Mouse (Mus musculus): ENCODE data around the gene Tmub2.

Tmub2 gene

GRCm38 (mm10) chr11:102308104-102308503 lies 23.4 kb downstream of the Tmub2 start:
- no peak for DNase-seq (ENCODE audit: low spot score)

GRCm38 (mm10) chr11:102308979-102309378 lies 24.2 kb downstream of the Tmub2 start:
- DNase-seq (ENCODE audit: low spot score), result peak; percentile 96

- DNase-seq (ENCODE audit: low spot score), result no peak
Measured at GRCm38 (mm10) chr11:102309821-102310617, 25.3 kb downstream of the Tmub2 start.

GRCm38 (mm10) chr11:102310768-102311695 lies 26.3 kb downstream of the Tmub2 start:
- no peak for DNase-seq (ENCODE audit: low spot score)

- DNase-seq (ENCODE audit: low spot score), result no peak
Measured at GRCm38 (mm10) chr11:102311966-102312365, 27.2 kb downstream of the Tmub2 start.

- no peak for DNase-seq (ENCODE audit: low spot score)
Measured at GRCm38 (mm10) chr11:102312586-102312985, 27.9 kb downstream of the Tmub2 start.

- no peak for DNase-seq (ENCODE audit: low spot score)
Measured at GRCm38 (mm10) chr11:102314321-102314720, 29.6 kb downstream of the Tmub2 start.

GRCm38 (mm10) chr11:102315690-102316571 lies 31.2 kb downstream of the Tmub2 start:
- no peak for DNase-seq (ENCODE audit: low spot score)

- DNase-seq (ENCODE audit: low spot score), result peak; percentile 91
Measured at GRCm38 (mm10) chr11:102316572-102317297, 32.0 kb downstream of the Tmub2 start.

- peak; percentile 70 for DNase-seq (ENCODE audit: low spot score)
Measured at GRCm38 (mm10) chr11:102317298-102317900, 32.7 kb downstream of the Tmub2 start.

- DNase-seq (ENCODE audit: low spot score), result peak; percentile 69
Measured at GRCm38 (mm10) chr11:102317901-102318575, 33.3 kb downstream of the Tmub2 start.

GRCm38 (mm10) chr11:102318576-102319409 lies 34.1 kb downstream of the Tmub2 start:
- DNase-seq (ENCODE audit: low spot score), result no peak

GRCm38 (mm10) chr11:102319410-102319792 lies 34.7 kb downstream of the Tmub2 start, which contains the start of gene Ubtf:
Gene Ubtf (minus strand): TSS chr11:102319742.
- DNase-seq (ENCODE audit: low spot score), result peak; percentile 68

- peak; percentile 76 for DNase-seq (ENCODE audit: low spot score)
Measured at GRCm38 (mm10) chr11:102319941-102320685, 35.4 kb downstream of the Tmub2 start.

- no peak for DNase-seq (ENCODE audit: low spot score)
Measured at GRCm38 (mm10) chr11:102320686-102321005, 35.9 kb downstream of the Tmub2 start.

GRCm38 (mm10) chr11:102321931-102322330 lies 37.2 kb downstream of the Tmub2 start:
- no peak for DNase-seq (ENCODE audit: low spot score)

GRCm38 (mm10) chr11:102323516-102323915 lies 38.8 kb downstream of the Tmub2 start:
- no peak for DNase-seq (ENCODE audit: low spot score)

- no peak for DNase-seq (ENCODE audit: low spot score)
Measured at GRCm38 (mm10) chr11:102327250-102327649, 42.5 kb downstream of the Tmub2 start.

GRCm38 (mm10) chr11:102327839-102328238 lies 43.1 kb downstream of the Tmub2 start:
- no peak for DNase-seq (ENCODE audit: low spot score)
